Mouse (Mus musculus) megakaryocyte, adult 5-6 weeks (primary cell): ENCODE data around the gene Asdurf. TPM values are rescaled to one million over a fixed set of nuclear protein-coding genes. Genes with fewer than 3 reads are reported as not detected.

ENCODE experiments used
- total RNA-seq, 2 experiments: library from RNA; stranded (forward) in 1 of 2; stranded (reverse) in 1 of 2; fragments of 153-499, 151-499 nt in 1 of 2; fragments of 221-1000, 200-1000 nt in 1 of 2; gene quantifications; 2 replicates each; pipeline versions ENCODE4 v1.2.3 to v1.2.4; 2015 to 2017

Asdurf gene
- total RNA-seq, 2 experiments from 2014 or later = 174 TPM; not detected in 1

Other genes starting within 250 kb of the Asdurf start
- gene 1700019A02Rik, start 165.0 kb downstream of the Asdurf start, total RNA-seq (2015) = not detected in 2 replicates
- gene 1700019A02Rik, start 165.0 kb downstream of the Asdurf start, total RNA-seq (2017) = not detected in 2 replicates
- 5.9 and 7.0 TPM in 2 replicates for gene Pms1, start 55.6 kb downstream of the Asdurf start, total RNA-seq (2015)
- gene Pms1, start 55.6 kb downstream of the Asdurf start, total RNA-seq (2017) = 9.3 and 14.1 TPM in 2 replicates
- 32.5 and 34.6 TPM in 2 replicates for gene Ormdl1, start 55.5 kb downstream of the Asdurf start, total RNA-seq (2015)
- 27.0 and 34.7 TPM in 2 replicates for gene Ormdl1, start 55.5 kb downstream of the Asdurf start, total RNA-seq (2017)
- not detected in 2 replicates for gene Gm28778, start 55.5 kb downstream of the Asdurf start, total RNA-seq (2015)
- not detected in 2 replicates for gene Gm28778, start 55.5 kb downstream of the Asdurf start, total RNA-seq (2017)
- 17.3 and 18.8 TPM in 2 replicates for gene Osgepl1, start 39.0 kb downstream of the Asdurf start, total RNA-seq (2015)
- gene Osgepl1, start 39.0 kb downstream of the Asdurf start, total RNA-seq (2017) = 5.4 and 10.9 TPM in 2 replicates
- not detected in 2 replicates for gene Gm28551, start within 50 bp of the Asdurf start, total RNA-seq (2015)
- not detected in 2 replicates for gene Gm28551, start within 50 bp of the Asdurf start, total RNA-seq (2017)
- 110 and 111 TPM in 2 replicates for gene Asnsd1, start 133 bp upstream of the Asdurf start, total RNA-seq (2015)
- gene Asnsd1, start 133 bp upstream of the Asdurf start, total RNA-seq (2017) = 104 and 111 TPM in 2 replicates